Mouse (Mus musculus) G1E (cell line): ENCODE measurements around the gene Hps5.
A peak's percentile ranks its signal among the peaks of the same experiment; 100 is the strongest.

ENCODE experiments used
- CTCF ChIP-seq: IDR thresholded peaks from 2 replicates; pipeline ENCODE4 v1.5.1; 2012; ENCODE audit warnings: low read depth, low read length, inconsistent platforms, mixed read lengths
- GATA1 ChIP-seq: IDR thresholded peaks from 2 replicates; pipeline ENCODE4 v1.6.1; 2012; ENCODE audit warnings: borderline replicate concordance, low read length, inconsistent platforms, mixed read lengths
- POLR2AphosphoS5 ChIP-seq: IDR thresholded peaks from 2 replicates; pipeline ENCODE4 v1.6.1; 2012; ENCODE audit warnings: low read depth, low read length, inconsistent platforms; ENCODE audit not compliant: insufficient replicate concordance
- TAL1 ChIP-seq: conservative IDR thresholded peaks from 2 replicates; pipeline ENCODE4 v1.6.1; 2012; ENCODE audit warnings: low read depth, low read length, inconsistent platforms, mixed read lengths

DNA sequence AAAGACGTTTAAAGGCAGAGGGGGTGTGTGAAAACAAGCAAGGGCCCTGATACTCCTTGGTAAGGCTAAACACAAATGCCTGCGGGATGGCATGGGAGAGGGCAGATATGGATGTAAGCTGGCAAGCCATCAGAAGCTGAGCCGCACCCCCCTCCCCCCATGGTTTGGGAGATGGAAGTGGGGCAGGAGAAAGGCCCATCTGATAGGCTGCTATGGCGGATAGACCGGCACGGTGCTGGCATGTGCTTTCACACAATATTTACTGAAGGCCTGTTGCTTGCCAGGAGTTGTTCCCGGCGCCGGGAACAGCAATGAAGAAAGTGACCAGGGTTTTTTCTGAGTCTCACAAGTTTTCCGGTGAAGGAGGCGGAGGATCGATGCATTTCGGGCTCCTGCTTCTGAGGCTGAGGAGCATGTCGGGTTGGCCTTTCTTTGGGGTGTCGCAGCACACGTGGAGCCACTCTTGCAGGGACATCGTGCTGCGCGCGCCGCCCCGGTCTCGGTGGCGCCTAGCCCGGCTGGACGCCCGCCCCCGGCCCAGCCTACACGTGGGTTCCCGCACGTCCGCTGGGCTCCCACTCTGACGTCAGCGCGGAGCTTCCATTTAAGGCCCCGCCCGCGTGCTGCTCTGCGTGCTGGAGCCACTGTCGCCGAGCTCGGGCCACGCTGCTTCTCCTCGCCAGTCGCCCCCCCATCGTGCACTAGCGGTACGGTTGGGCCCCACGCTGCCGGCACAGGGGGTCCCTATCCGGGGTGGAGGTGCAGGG lies 49.5 kb upstream of the Hps5 start:
- TF ChIP-seq CTCF (no peak), GATA1 (no peak), POLR2AphosphoS5 (peak; percentile 70; the same call in 1 of the 2 replicates), TAL1 (no peak)
